Mouse (Mus musculus): Measurements from ENCODE around the gene Oxsm.
A peak's percentile ranks its signal among the peaks of the same experiment; 100 is the strongest.

The Oxsm gene

DNA sequence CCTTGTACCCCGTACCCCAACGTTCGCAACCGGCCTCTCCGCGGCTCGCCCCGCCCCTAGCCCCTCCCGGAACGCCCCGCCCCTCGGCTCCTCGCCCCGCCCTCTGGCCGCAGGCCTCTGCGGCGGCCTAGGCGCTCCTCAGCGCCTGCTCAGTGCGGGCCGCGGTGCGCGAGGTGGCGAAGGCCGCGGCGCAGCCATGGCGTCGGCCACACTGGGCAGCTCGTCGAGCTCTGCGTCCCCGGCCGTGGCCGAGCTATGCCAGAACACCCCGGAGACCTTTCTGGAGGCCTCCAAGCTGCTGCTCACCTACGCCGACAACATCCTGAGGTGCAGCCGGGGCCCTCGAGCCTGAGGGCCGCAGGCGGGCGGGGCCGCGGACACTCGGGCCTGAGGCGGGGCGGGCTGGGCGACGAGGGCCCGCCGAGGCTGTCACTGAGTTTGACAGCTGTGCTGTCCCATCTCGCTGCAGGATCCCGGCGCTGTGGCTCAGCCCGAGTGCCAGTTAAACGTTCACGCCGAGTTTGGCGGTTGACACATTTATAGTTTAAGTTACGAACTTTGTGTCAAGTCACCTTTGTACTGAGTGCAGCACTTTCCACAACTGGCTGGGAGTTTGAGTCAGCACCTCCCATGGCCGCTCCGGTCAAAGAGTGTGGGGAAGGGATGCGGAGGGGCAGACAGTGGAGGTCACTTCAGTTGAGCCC, at the start of gene Oxsm, which contains the start of gene Ngly1:
Gene Oxsm, minus strand, starts transcription at position 638 of the 704 bp plus-strand sequence.
Gene Ngly1, plus strand, starts transcription at position 110 of the 704 bp plus-strand sequence.
- DNase-seq (ENCODE audit: low read depth, low spot score), result peak; percentile 65

DNA sequence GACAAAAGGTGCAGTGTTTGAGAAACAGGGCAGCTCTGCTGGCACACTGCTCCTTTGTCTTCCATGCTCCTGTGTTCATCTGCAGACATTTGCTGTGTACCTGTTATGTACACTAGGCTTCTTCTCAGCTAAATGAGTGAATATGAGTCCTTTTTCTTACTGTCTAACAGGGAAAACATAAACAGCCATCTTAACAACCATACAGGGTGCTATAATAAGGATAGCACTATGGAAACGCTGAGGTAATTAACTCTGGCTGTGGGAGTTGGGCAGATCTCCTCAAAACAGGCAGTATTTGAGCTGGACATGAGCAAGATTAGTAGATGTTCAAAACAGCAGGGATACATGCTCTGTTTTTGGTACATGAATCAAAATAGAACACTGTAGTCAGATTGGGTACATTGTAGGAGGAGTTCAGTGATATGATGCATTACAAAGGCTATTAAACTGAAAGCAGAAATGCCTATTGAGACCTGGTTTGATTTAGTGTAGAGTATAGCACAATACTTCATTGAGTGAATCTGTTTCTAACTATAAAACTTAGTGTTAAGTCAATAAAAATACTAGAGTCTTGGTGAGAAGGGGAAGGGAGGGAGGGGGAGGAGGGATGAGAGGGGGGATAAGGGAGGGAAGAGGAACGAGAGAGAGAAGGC, 47.3 kb upstream of the Oxsm start:
- peak; percentile 62 for DNase-seq (ENCODE audit: low read depth, low spot score)

DNA sequence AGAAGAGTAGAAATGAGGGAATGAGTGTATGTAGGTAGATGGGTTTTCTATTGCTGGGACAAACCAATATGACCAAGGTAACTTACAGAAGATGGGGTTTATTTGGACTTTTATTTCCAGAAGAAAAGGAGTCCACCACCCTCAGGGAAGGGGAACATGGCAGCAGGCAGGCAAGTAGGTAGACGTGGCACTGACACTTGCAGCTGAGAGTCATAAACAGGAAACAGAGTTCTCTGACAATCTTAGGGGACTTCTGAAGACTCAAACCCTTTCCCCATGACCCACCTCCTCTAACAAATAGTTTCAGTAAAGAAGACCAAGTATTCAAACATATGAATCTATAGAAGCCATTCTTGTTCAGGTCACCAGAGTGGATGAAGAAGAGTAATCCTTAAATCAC, 44.3 kb upstream of the Oxsm start:
- no peak for DNase-seq (ENCODE audit: low read depth, low spot score)

DNA sequence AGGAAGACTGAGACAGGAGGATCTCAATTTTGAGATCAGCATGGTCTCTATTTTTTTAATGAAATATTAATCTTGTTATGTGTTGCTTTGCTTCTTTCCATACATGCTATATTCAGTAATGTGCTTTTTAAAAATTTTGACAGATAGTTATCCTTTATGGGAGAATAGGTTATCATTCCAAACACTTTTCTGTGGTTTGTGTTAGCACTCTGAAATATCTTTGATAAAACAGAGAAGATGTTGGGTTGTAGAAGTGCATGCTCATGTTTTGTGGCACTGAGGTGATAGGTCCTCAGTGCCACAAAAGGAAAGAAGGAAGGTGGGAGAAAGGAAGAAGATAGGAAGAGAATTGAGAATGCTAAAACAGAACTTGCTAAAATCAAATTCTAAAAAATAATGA, 43.4 kb upstream of the Oxsm start:
- no peak for DNase-seq (ENCODE audit: low read depth, low spot score)

DNA sequence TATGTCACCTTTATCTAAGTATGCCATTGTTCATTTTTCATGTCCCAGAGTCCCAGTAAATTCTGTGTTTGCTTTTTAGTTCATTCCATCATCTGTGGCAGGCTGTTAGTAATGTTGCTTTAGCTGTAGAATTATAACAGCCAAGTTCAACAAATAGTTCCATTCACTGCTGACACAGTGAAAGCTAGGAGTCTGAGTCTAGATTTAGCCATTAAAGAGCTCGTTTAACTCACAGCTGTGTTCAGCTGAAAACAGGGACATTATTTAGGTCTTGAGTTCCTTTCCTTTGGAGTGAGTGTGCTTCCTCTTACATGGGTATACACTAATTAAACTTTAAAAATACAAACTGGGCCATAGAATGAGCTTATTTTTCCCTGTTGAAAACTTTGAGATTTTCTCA, 42.8 kb upstream of the Oxsm start:
- DNase-seq (ENCODE audit: low read depth, low spot score), result peak; percentile 18

DNA sequence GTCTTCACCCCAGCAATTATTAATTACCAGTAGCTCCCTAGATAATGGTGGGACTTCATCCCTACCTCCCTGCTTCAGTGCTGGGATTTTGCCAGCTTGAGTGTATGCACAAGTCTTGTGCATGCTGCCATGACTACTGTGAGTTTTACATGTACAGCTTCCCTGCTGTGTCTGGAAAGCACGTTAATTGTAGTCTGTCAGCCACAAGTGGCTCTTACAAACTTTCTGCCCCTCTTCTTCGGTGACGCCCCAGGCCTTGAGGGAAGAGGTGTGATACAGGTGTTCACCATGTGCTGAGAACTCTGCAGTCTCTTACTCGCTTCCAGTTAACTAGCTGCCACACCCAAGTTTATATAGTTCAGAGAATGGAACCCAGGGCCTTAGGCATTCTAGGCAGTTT, 34.4 kb upstream of the Oxsm start:
- no peak for DNase-seq (ENCODE audit: low read depth, low spot score)

DNA sequence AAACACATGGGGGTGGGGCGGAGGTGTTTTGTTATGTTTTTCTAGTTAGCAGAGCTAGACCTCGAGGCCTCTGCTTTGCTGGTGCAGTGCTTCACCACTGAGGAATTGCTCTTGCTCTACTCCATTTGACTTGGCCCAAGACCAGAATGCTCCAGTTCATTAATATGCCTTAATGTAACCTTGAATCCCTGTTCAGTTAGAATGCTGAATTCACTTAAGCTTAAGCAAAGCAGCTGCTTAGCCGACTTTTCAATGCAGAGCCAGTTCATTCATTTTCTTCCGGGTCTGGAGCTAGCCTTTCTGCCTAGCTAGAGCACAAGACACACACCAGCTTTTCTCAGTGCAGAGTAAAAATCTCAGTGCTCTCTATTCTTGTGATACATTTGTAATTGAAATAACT, 29.6 kb upstream of the Oxsm start:
- no peak for DNase-seq (ENCODE audit: low read depth, low spot score)

DNA sequence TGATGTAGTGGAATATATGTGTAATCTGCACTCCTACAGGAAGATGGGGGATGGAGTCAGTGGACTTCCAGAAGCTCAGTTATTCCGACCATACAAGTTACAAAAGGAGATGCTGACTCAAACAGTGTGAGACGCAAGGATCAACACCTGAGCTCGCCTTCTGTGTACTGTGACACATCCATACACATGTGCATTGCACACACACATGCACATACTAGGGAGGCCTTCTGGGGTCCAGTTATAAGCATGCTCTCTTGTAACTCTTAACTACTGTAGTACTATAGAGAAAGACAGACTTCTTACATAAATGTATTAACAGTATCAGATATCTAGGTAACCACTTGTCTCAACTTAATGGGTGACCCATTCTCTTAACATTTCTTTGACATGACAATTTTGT, 24.1 kb upstream of the Oxsm start:
- DNase-seq (ENCODE audit: low read depth, low spot score), result no peak

DNA sequence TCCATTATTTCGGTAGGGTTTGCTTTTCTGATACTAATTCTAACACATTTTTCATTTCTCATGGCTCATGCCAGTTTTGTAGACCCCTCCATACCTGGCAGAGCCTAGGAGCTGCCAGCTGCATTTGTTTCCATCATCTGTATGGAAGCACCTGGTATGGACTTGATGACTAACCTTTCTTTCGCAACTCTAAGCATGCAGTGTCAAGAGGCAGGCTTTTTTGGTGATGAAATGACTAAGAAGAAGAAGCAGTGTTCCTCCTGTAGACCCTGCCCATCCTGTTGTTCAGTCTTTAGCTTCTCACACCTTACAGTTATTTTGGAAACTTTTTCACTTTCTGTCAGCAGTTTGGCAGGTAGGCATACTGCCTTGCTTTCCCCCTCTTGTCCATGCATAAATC, 20.2 kb upstream of the Oxsm start:
- no peak for DNase-seq (ENCODE audit: low read depth, low spot score)

DNA sequence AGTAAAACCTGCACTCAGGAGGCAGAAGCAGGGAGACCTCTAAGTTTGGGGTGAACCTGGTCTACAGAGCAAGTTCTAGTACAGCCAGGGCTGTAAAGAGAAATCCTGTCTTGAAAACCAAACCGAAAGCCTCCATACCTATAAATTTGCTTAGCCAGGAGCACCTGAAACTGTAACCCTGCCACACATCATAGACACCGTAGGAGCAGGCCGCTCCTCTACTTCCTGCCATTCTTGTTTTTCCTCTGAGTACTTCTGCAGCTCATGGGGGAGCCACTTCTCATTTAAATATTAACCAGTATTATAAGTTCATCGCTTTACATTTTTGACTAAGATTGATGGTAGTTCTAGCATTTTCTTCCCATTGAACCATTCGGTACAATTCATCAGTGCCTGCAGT, 17.4 kb upstream of the Oxsm start:
- no peak for DNase-seq (ENCODE audit: low read depth, low spot score)

DNA sequence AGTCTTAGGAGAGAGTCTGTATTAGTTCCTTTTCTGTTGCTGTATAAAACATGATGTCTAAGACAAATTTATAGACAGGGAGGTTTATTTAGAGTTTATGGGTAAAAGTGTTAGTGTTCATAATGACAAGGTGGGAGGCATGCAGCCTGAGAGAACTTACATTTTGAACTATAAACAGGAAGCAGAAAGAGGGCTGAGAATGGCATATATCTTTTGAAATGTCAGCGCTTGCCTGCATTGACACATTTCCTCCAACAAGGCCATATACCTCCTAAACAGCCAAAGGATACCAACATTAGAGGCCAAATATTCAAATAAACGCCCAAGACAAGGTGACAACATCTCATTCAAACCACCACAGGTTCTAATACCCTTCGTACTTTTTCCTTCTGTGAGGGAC, 12.3 kb upstream of the Oxsm start:
- no peak for DNase-seq (ENCODE audit: low read depth, low spot score)

DNA sequence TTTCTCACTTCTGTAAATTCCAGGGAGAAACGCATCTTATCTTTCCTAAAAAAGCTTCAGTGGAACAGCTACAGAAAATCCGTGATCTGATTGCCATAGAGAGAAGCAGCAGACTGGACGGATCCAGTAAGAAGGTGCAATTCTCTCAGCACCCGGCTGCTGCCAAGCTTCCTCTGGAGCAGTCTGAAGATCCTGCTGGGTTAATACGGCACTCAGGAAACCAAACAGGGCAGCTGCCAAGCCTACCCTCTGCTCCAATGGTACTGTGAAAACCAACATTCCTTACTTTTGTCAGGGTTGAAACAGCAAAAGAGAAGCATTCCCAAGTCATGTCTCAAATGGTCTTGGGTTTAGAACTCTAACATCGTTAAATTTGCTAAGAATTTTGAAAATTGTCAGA, 10.9 kb upstream of the Oxsm start:
- no peak for DNase-seq (ENCODE audit: low read depth, low spot score)

DNA sequence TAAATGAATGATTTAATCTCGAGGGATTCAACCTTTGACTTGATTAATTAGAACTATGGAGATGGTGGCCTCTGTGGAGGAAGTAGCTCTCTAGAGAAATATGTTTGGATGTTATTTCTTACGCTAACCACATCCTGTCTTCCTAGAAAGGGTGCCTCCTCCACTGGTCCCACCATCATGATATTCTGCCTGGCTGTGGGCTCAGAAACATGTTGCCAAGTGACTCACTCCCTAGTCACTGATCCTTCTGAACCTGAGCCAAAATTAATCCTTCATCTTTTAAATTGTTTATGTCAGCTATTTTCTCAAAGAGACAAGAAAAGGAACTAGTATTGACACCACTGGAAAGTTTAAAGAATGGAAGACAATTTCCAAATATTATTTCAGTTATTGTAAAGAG, 6.6 kb upstream of the Oxsm start:
- no peak for DNase-seq (ENCODE audit: low read depth, low spot score)

DNA sequence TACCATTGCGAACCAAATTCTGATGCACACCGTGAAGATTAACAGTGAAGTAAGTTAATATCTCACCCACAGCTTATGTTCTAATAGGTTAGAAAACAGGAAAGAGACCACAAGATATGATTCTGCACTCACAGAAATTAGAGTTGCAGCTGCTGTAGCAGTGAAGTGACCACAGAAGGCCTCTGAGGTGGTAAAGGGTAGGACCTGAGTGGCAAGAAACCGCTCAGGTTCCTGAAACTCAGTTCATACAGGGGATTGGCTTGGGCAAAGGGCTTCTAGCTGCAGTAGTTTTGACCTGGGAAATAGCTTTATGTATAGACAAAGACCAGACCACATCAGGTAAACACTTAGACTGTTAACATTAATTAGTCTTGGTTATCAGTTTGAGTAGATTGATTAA, 6.1 kb upstream of the Oxsm start:
- no peak for DNase-seq (ENCODE audit: low read depth, low spot score)

DNA sequence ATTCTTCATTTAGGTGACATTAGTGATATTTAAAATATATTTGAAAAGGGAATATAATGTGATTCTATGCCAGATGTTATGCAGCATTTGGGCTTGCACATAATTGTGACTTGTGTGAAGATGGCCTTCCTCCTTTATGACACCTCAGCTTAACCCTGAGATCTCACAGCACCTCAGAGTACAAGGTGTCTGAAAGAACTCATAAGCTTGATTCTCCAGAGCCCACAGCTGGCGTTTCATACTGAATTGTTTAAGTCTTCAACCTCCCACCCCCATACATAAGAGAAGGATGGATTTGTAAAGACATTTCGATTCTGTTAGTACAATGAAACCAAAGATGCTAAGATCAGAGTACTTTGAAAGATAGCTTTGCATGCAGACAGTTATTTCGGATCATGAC, 491 bp upstream of the Oxsm start:
- no peak for DNase-seq (ENCODE audit: low read depth, low spot score)

DNA sequence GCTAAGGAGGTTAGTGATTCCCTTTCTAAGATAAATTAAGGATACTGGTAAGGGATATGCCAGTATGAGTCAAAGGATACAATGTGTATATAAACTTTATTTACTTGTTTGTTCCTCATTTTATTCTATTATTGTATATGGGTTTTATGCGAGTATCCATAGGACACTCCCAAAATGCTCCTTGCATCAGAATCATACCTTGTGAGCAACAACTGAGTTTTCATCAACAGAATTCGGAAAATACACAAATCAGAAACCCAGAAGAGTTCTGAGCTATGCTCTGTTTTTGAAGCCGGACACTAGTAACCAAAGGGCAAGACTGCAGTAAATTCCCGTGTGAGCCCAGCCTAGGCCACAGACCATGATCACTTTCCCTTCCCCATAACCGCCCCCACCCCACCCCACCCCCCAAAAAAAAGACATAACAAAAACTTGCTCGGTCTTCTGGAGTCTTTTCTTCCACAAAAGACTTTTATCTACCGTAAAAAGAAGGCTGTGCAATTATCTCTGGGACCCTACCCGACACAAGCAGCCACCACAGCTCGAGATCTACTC, 928 bp downstream of the Oxsm start:
- DNase-seq (ENCODE audit: low read depth, low spot score), result no peak

DNA sequence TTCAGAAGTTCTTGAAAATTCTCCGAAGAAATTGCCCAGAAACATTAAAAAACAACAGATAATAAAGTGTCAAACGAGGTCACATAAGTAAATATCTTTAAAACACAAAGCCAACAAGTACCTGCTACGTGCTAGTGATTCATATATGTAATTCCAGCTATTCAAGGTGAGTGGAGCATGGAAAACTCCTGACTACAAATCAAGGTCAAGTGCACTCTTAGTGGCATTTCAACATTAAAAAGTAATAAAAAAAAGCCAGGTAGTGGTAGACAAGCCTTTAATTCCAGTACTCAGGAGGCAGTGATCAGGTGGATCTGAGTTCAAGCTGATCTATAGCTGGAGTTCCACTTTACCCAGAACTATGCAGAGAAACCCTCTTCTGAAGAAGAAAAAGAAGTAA, 1.5 kb downstream of the Oxsm start:
- DNase-seq (ENCODE audit: low read depth, low spot score), result no peak

DNA sequence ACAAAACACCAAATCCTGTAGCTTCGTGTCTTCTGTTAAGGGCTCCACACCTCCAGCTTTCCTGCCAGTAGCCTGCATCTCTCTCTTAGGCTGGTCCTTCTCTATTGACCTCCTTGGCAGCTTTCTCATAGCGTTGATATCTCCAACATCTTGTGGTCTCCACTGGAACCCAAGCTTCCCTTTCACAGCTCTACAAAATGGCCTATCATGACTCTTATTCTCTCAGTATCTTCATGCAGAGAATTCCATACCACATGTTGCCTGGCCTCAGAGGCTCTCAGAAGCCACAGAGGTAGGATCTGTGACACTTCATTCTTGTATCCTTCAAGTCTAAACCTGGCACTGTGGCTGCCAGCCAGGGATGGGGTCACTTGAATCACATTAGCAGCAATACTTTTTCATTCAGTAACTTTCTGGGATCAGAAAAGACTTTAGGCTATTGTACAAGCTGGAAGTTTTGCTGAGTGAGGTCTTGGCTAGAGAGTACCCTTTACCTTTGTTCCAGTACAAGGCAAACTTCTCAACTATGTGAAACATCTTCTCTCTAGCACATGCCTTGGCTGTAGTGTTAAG, 3.2 kb downstream of the Oxsm start:
- no peak for DNase-seq (ENCODE audit: low read depth, low spot score)

DNA sequence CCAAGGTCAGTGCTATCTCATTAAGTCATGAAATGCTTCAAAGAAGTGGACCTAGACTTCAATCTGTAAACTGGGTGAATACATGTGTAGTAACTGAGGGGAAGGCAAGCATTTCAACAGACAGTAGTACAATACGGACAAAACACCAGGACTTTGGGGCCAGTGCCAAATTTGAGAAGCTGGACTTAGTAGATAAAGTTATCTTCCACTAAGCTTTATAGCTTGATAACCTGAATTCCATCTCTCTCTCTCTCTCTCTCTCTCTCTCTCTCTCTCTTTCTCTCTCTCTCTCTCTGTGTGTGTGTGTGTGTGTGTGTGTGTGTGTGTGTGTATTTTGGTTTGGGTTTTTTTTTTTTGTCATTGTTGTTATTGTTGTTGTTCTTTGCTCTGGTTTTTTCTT, 4.5 kb downstream of the Oxsm start:
- no peak for DNase-seq (ENCODE audit: low read depth, low spot score)

DNA sequence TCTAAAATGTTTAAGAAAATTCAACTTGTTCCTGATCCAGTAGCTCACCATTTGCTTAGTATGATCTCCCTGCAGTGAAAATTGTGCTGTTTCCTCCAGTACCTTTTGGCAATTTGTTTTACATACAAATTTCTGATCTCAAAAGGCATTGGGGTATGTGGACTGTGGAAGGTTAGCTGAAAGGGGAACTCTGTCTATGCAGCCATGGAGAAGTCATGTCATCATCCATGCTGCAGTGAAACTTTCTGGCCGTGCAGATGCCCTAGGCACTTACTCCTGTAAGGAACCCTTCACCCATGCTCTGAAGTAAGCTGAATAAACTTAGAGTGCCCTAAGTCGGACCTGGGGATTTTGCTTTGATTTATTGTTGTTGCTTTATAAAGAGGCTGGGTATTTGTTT, 5.2 kb downstream of the Oxsm start:
- DNase-seq (ENCODE audit: low read depth, low spot score), result no peak

DNA sequence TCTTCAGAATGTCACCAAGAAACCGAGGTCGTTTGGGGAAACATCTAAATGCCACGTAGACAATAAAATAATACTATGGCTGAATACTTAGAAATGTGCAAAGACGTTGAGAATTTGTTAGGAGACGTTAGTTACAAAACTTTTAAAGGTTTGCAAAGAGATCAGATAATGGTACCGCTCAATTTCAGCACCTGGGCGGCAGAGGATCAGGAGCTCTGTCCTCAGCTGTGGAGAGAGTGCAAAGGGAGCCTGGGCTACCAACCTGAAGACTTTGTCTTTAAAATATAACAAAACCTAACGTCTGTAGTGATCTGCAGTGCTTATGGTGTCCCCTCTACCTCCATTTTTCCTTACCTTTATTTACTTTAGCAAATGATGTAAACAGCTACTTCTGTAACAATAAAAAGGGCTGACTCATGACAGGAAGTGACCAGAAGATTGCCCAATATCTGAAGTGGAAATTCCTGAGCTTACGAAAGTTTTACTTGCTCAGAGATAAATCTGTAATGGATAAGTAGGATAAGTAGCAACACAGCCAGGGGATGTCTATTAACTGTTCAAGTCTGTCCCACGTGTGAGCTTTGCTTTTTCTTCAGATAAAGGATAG, 5.9 kb downstream of the Oxsm start:
- DNase-seq (ENCODE audit: low read depth, low spot score), result no peak

DNA sequence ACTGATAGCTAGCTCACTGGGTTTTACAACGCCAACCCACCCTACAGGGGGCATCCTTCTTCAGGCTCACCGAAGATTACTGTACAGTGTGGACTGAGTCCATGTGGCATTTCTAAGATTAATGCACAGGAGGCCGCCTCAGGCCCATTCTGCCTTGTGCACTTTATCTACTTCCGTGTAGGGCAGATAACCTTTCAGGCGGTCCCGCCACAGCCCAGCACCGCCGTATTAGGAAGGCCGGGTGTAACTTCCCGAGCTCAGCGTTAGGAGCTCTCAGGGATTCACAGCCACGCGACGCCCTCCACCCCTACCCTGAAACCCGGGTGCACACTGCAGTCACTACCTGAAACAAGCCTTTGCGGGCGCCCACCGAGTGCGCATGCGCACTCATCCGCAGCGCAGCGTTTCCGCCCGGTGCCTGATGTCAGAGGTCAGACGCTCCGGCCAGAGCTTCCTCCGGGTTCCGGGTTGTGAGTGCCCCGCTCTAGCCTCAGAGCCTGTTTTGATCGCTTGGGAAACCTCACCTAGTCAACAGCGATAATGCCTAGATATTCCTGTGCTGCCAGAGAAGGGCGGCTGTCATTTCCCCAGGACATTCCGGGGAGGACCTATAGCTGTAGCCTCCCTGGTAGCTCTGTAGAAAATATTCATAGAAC, 6.5 kb downstream of the Oxsm start:
- DNase-seq (ENCODE audit: low read depth, low spot score), result peak; percentile 79

Measured in telencephalon, adult 2 months (tissue).